In the genomic region with DNA sequence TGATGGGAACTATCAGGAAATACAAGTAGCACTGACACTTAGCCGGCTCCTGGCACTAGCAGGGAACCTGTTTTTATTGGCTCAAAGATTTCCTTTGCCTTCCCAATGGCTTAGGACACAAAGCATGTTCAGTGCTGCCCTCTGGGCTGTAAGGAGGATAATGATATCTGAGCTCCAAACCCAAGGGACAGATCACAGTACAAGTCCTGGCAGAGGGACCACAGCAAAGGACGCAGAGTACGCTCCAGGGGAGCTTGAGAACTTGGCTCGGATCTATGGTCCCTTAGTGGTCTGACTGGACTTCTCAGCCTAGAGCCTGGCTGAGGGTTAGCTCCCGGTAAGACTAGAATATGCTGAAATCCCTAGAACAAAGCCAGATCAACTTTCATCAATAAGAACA, we compare ENCODE assay signal across 12 mouse cellular contexts.
DNase-seq lines count a peak whose midpoint lies in the region; ATAC-seq lines count a peak whose summit lies in the region.
"Had no signal": no experiment of that assay in that cellular context is flagged by ENCODE, and none has a peak within 500 bp of the region (broad histone marks: within the 10 kb centered on the region; RNA-seq: fewer than 3 reads in every experiment).

No protein-coding gene starts in this region.

- H3K4me2 ChIP-seq in embryonic facial prominence, embryonic 14.5 days (ENCODE audit: low read depth, low read length), result no peak overlapping the region
- H3K4me2 ChIP-seq: liver, embryonic 11.5 days had no signal

- H3K9me3 ChIP-seq in embryonic facial prominence, embryonic 14.5 days (ENCODE audit: control insufficient read depth, low read length), result no peaks in the 10 kb centered on the region
- H3K9me3 ChIP-seq in embryonic facial prominence, embryonic 10.5 days, result no peaks in the 10 kb centered on the region
- H3K9me3 ChIP-seq: hindbrain, embryonic 10.5 days had no signal

- H3K4me3 ChIP-seq in embryonic facial prominence, embryonic 14.5 days (ENCODE audit: low read depth, low read length), result no peak overlapping the region
- H3K4me3 ChIP-seq in embryonic facial prominence, embryonic 10.5 days, result no peak overlapping the region
- H3K4me3 ChIP-seq: hindbrain, embryonic 10.5 days; myocyte had no signal

- no peak overlapping the region for H3K9ac ChIP-seq in embryonic facial prominence, embryonic 14.5 days (ENCODE audit: low read depth, low read length)

- H3K4me1 ChIP-seq in embryonic facial prominence, embryonic 14.5 days (ENCODE audit: control insufficient read depth, insufficient read depth, low read length), result no peaks in the 10 kb centered on the region
- H3K4me1 ChIP-seq in embryonic facial prominence, embryonic 10.5 days, result no peaks in the 10 kb centered on the region
- H3K4me1 ChIP-seq: hindbrain, embryonic 10.5 days had no signal

- no peaks in the 10 kb centered on the region for H3K27me3 ChIP-seq in embryonic facial prominence, embryonic 14.5 days (replicated peaks; ENCODE audit: control insufficient read depth, insufficient read depth, low read length)
- H3K27me3 ChIP-seq in embryonic facial prominence, embryonic 10.5 days (replicated peaks; ENCODE audit: low read depth, poor library complexity, severe bottlenecking), result no peaks in the 10 kb centered on the region

- H3K36me3 ChIP-seq in embryonic facial prominence, embryonic 14.5 days (ENCODE audit: control insufficient read depth, insufficient read depth, low read length), result no peaks in the 10 kb centered on the region
- H3K36me3 ChIP-seq in embryonic facial prominence, embryonic 10.5 days (replicated peaks), result no peaks in the 10 kb centered on the region
- H3K36me3 ChIP-seq: hindbrain, embryonic 10.5 days had no signal

- 41% methylated on average over 5 of the region's 5 CpGs for WGBS in embryonic facial prominence, embryonic 14.5 days
- WGBS in embryonic facial prominence, embryonic 10.5 days, result 60% methylated on average over 5 of the region's 5 CpGs

- no peak overlapping the region for H3K27ac ChIP-seq in embryonic facial prominence, embryonic 14.5 days (replicated peaks; ENCODE audit: low read depth, low read length)
- H3K27ac ChIP-seq in embryonic facial prominence, embryonic 10.5 days (replicated peaks), result no peak overlapping the region
- H3K27ac ChIP-seq: hindbrain, embryonic 10.5 days had no signal

- peak; percentile 93 for ATAC-seq in embryonic facial prominence, embryonic 14.5 days (ENCODE audit: low read depth)

- DNase-seq in embryonic facial prominence, embryonic 14.5 days (ENCODE audit: low spot score), result peak; percentile 84
- no peak for DNase-seq in embryonic facial prominence, embryonic 10.5 days (ENCODE audit: low spot score)
- DNase-seq in left cerebral cortex, adult 9 months (ENCODE audit: low spot score in 2 of 2), result peak; percentile 4 to 24
- no peak for DNase-seq in left cerebral cortex, postnatal 36 days (ENCODE audit: low spot score in 2 of 2)
- peak; percentile 45 for DNase-seq in gastrocnemius, postnatal 14 days
- DNase-seq in layer of hippocampus, postnatal 10 days (ENCODE audit: low spot score in 2 of 2), result peak; percentile 19 to 44
- DNase-seq in ovary, postnatal 10 days (ENCODE audit: low spot score), result no peak
- no peak for DNase-seq in liver
- DNase-seq: spleen, adult 18-20 months had no signal

- intact Hi-C loops in left cerebral cortex, postnatal 36 days (cut with DNase I), result loop anchor here (5.0 kb wide), 1 partner anchor 258 kb away; no protein-coding TSS in a partner anchor
- intact Hi-C loops in gastrocnemius, postnatal 14 days (cut with DNase I; ENCODE audit: low total_unique reads), result no loop called here

Comparison
In these comparisons a context has a peak if more than half of its experiments do, and no peak if none do; other contexts are left out.
1. DNase-seq: peak in embryonic facial prominence, embryonic 14.5 days (single experiment), left cerebral cortex, adult 9 months (2 of 2), gastrocnemius, postnatal 14 days (single experiment) and layer of hippocampus, postnatal 10 days (2 of 2); none in embryonic facial prominence, embryonic 10.5 days (single experiment), left cerebral cortex, postnatal 36 days (0 of 2), ovary, postnatal 10 days (single experiment) and liver (single experiment).